Mouse (Mus musculus): ENCODE measurements around the gene Pithd1.

Pithd1 gene

GRCm38 (mm10) chr4:135986943-135987710 is at the start of gene Pithd1:
Gene Pithd1, minus strand, starts transcription at chr4:135987264.
- peak; percentile 86 for DNase-seq (ENCODE audit: low read depth, low spot score)

GRCm38 (mm10) chr4:136035078-136035477 is 48.0 kb upstream of the Pithd1 start:
- DNase-seq (ENCODE audit: low read depth, low spot score) = no peak

GRCm38 (mm10) chr4:136033231-136033630 is 46.2 kb upstream of the Pithd1 start:
- DNase-seq (ENCODE audit: low read depth, low spot score) = no peak

GRCm38 (mm10) chr4:136030968-136031909 is 44.2 kb upstream of the Pithd1 start:
- no peak for DNase-seq (ENCODE audit: low read depth, low spot score)

- DNase-seq (ENCODE audit: low read depth, low spot score) = no peak
These were observed 41.6 kb upstream of the Pithd1 start for GRCm38 (mm10) chr4:136028689-136029088.

- DNase-seq (ENCODE audit: low read depth, low spot score) = no peak
These were observed 41.1 kb upstream of the Pithd1 start for GRCm38 (mm10) chr4:136028132-136028564.

GRCm38 (mm10) chr4:136027416-136028131 is 40.5 kb upstream of the Pithd1 start:
- DNase-seq (ENCODE audit: low read depth, low spot score) = no peak

GRCm38 (mm10) chr4:136025350-136025749 is 38.3 kb upstream of the Pithd1 start:
- DNase-seq (ENCODE audit: low read depth, low spot score) = no peak

GRCm38 (mm10) chr4:136022924-136023323 is 35.9 kb upstream of the Pithd1 start:
- DNase-seq (ENCODE audit: low read depth, low spot score) = no peak

- DNase-seq (ENCODE audit: low read depth, low spot score) = peak; percentile 97
These were observed 34.5 kb upstream of the Pithd1 start, which contains the start of gene Eloa for GRCm38 (mm10) chr4:136021549-136022047. Gene Eloa, minus strand, starts transcription at chr4:136021763.

- DNase-seq (ENCODE audit: low read depth, low spot score) = no peak
These were observed 33.9 kb upstream of the Pithd1 start for GRCm38 (mm10) chr4:136020743-136021548.

GRCm38 (mm10) chr4:136016059-136016602 is 29.1 kb upstream of the Pithd1 start:
- DNase-seq (ENCODE audit: low read depth, low spot score) = no peak

GRCm38 (mm10) chr4:136010586-136010985 is 23.5 kb upstream of the Pithd1 start:
- DNase-seq (ENCODE audit: low read depth, low spot score) = no peak

GRCm38 (mm10) chr4:136008782-136009447 is 21.9 kb upstream of the Pithd1 start:
- DNase-seq (ENCODE audit: low read depth, low spot score) = no peak

- no peak for DNase-seq (ENCODE audit: low read depth, low spot score)
These were observed 19.8 kb upstream of the Pithd1 start for GRCm38 (mm10) chr4:136006821-136007220.

- no peak for DNase-seq (ENCODE audit: low read depth, low spot score)
These were observed 17.9 kb upstream of the Pithd1 start for GRCm38 (mm10) chr4:136004921-136005320.

- no peak for DNase-seq (ENCODE audit: low read depth, low spot score)
These were observed 17.1 kb upstream of the Pithd1 start for GRCm38 (mm10) chr4:136004107-136004675.

GRCm38 (mm10) chr4:135995118-135995517 is 8.1 kb upstream of the Pithd1 start:
- DNase-seq (ENCODE audit: low read depth, low spot score) = no peak

GRCm38 (mm10) chr4:135993941-135994340 is 6.9 kb upstream of the Pithd1 start:
- peak; percentile 69 for DNase-seq (ENCODE audit: low read depth, low spot score)

All from retina, adult 2 months (tissue).